Mouse (Mus musculus): ENCODE data around the gene Olfr560.

The Olfr560 gene

GRCm38 (mm10) chr7:102759266-102759665, at the start of gene Olfr560, which contains the start of gene Olfr78:
Gene Olfr560 (minus strand): TSS chr7:102759366.
Gene Olfr78 (minus strand): TSS chr7:102759471.
- no peak for DNase-seq (ENCODE audit: low read depth, low spot score)

DNA sequence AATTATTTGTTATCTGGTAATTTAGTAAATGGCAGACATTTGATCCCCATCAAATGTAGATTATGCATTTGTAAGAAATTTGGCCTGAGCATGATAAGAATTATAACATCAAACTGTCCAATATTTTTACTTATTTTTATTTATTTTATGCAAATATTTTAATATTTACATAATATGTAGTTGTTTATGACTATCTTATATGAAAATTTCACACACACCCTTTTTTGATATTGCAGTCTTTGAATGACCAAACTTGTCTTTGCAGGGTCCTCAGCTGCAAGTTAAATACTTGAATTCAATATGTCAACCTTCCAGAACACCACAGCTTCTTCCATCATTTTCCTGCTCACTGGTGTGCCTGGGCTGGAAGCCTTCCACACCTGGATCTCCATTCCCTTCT, 44.0 kb upstream of the Olfr560 start, which contains the start of gene Olfr564:
TSS of gene Olfr564 (plus strand) at position 301 of the 400 bp plus-strand sequence.
- no peak for DNase-seq (ENCODE audit: low read depth, low spot score)

GRCm38 (mm10) chr7:102770921-102771320, 11.8 kb upstream of the Olfr560 start, which contains the start of gene Olfr561:
Gene Olfr561 (plus strand): TSS chr7:102771221.
- DNase-seq (ENCODE audit: low read depth, low spot score), result no peak

DNA sequence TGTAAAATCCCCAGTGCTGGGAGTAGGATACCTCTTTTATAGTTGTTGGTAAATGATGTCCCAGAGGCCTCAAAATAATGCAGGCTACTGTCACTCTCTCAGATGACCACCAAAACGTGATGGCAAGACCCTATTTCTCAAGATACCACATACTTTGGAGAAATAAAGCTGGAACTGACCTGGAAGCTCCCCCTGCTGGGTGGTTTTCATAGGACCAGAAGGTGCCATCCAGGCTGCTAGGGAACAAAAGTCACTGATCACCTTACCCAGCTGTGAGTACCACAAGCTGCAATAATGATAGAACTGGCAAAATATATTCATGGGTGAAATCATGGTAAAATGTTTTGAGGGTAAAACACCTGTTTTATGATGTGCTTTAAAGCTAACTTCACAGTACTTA, 7.1 kb downstream of the Olfr560 start:
- DNase-seq (ENCODE audit: low read depth, low spot score), result no peak

GRCm38 (mm10) chr7:102737705-102738104, 21.5 kb downstream of the Olfr560 start:
- no peak for DNase-seq (ENCODE audit: low read depth, low spot score)

GRCm38 (mm10) chr7:102733793-102734192, 25.4 kb downstream of the Olfr560 start:
- no peak for DNase-seq (ENCODE audit: low read depth, low spot score)

- no peak for DNase-seq (ENCODE audit: low read depth, low spot score)
Observed at GRCm38 (mm10) chr7:102727391-102727790, 31.8 kb downstream of the Olfr560 start, which contains the start of gene Olfr559. Gene Olfr559 (minus strand): TSS chr7:102727491.

GRCm38 (mm10) chr7:102718970-102719369, 40.2 kb downstream of the Olfr560 start, which contains the start of gene Olfr33:
Gene Olfr33 (minus strand): TSS chr7:102719070.
- no peak for DNase-seq (ENCODE audit: low read depth, low spot score)

- no peak for DNase-seq (ENCODE audit: low read depth, low spot score)
Observed at GRCm38 (mm10) chr7:102701915-102702314, 57.3 kb downstream of the Olfr560 start, which contains the start of gene Olfr558. Gene Olfr558 (plus strand): TSS chr7:102702215.
